Mouse (Mus musculus) testis, adult 2 months (tissue): ENCODE results near the gene Pla2g10. TPM values are rescaled to one million over a fixed set of nuclear protein-coding genes. Genes with fewer than 3 reads are reported as not detected.

Experiments
- H3K27ac ChIP-seq: fragments of 200-500 bp; 2 replicates; pipeline ENCODE4 v1.5.1; 2012; ENCODE audit warnings: low read depth, low read length; ENCODE audit not compliant: control insufficient read depth, insufficient read depth
- H3K27me3 ChIP-seq: fragments of 200-500 bp; 2 replicates; pipeline ENCODE4 v1.6.1; 2012; ENCODE audit warnings: mild to moderate bottlenecking, low read length, moderate library complexity; ENCODE audit not compliant: control insufficient read depth, insufficient read depth
- H3K36me3 ChIP-seq: fragments of 200-500 bp; 2 replicates; pipeline ENCODE4 v1.6.1; 2012; ENCODE audit warnings: mild to moderate bottlenecking, low read length; ENCODE audit not compliant: control insufficient read depth, insufficient read depth
- H3K4me1 ChIP-seq: fragments of 200-500 bp; 2 replicates; pipeline ENCODE4 v1.6.1; 2012; ENCODE audit warnings: low read length; ENCODE audit not compliant: control insufficient read depth, insufficient read depth
- H3K4me3 ChIP-seq: fragments of 200-500 bp; 2 replicates; pipeline ENCODE4 v1.5.1; 2012; ENCODE audit warnings: low read depth, mild to moderate bottlenecking, low read length, moderate library complexity, mixed read lengths; ENCODE audit not compliant: control insufficient read depth
- CTCF ChIP-seq: fragments of 200-500 bp; IDR thresholded peaks from 2 replicates; pipeline ENCODE4 v1.5.1; 2012; ENCODE audit warnings: low read depth, mild to moderate bottlenecking, inconsistent platforms, low read length, moderate library complexity; ENCODE audit not compliant: control insufficient read depth, insufficient read depth, insufficient replicate concordance
- POLR2A ChIP-seq: fragments of 200-500 bp; IDR thresholded peaks from 2 replicates; pipeline ENCODE4 v1.6.1; 2012; ENCODE audit warnings: low read depth, mild to moderate bottlenecking, inconsistent platforms, low read length, moderate library complexity; ENCODE audit not compliant: control insufficient read depth
- polyA plus RNA-seq: library from polyadenylated mRNA; depleted of rRNA; stranded (reverse); fragments of >200 nt; gene quantifications from 2 replicates; pipeline ENCODE4 v1.2.3, GENCODE M21; 2012; rRNA removed

The Pla2g10 gene
- polyA plus RNA-seq, 1 experiment: 193 TPM

GRCm38 (mm10) chr16:13669282-13669681 lies 61.5 kb downstream of the Pla2g10 start:
- TF ChIP-seq POLR2A: no peak
- no peak for TF ChIP-seq CTCF
- no peak overlapping the region for H3K27ac ChIP-seq

GRCm38 (mm10) chr16:13668402-13669108 lies 62.2 kb downstream of the Pla2g10 start:
- peak overlapping the region; percentile 95 for H3K4me3 ChIP-seq
- TF ChIP-seq CTCF (no peak), POLR2A (no peak)
- no peak overlapping the region; the same call in 1 of the 2 replicates for H3K27ac ChIP-seq
- peaks cover 10% of the 10 kb centered on the region for H3K4me1 ChIP-seq
- no peaks in the 10 kb centered on the region for H3K27me3 ChIP-seq
- no peaks in the 10 kb centered on the region for H3K36me3 ChIP-seq

More at GRCm38 (mm10) chr16:13669282-13669681, 61.5 kb downstream of the Pla2g10 start:
- Histone ChIP-seq H3K27me3 (no peaks in the 10 kb centered on the region), H3K4me1 (peaks cover 10% of the 10 kb centered on the region), H3K36me3 (no peaks in the 10 kb centered on the region), H3K4me3 (no peak overlapping the region)

- H3K27ac ChIP-seq: peak within 1 kb of the TSS; percentile 75
Observed at GRCm38 (mm10) chr16:13667878-13668343, 62.9 kb downstream of the Pla2g10 start, which contains the start of gene Parn. Gene Parn (minus strand): TSS chr16:13668170.

More at GRCm38 (mm10) chr16:13667878-13668343, 62.9 kb downstream of the Pla2g10 start, which contains the start of gene Parn:
- Histone ChIP-seq H3K27me3 (no peaks in the 10 kb centered on the region), H3K4me3 (peak within 1 kb of the TSS; percentile 95), H3K36me3 (no peaks in the 10 kb centered on the region), H3K4me1 (peaks cover 10% of the 10 kb centered on the region)
- TF ChIP-seq POLR2A (peak; percentile 56; the same call in 1 of the 2 replicates), CTCF (0 out of 2 replicates have a peak, but pooled peaks have one; percentile 3)

Other genes with a start within 250 kb of the Pla2g10 start
- 17.0 and 21.7 TPM in 2 replicates for gene Parn, start 62.8 kb downstream of the Pla2g10 start, polyA plus RNA-seq
- gene Bfar, start 59.1 kb downstream of the Pla2g10 start, polyA plus RNA-seq: 12.2 and 13.0 TPM in 2 replicates
- 0.70 and 1.1 TPM in 2 replicates for gene 3110001I22Rik, start 59.1 kb downstream of the Pla2g10 start, polyA plus RNA-seq
- gene Rrn3, start 49.7 kb upstream of the Pla2g10 start, polyA plus RNA-seq: 5.4 and 6.3 TPM in 2 replicates
- 21.6 and 25.7 TPM in 2 replicates for gene Ntan1, start 87.9 kb upstream of the Pla2g10 start, polyA plus RNA-seq
- 180 and 182 TPM in 2 replicates for gene Pdxdc1, start 172.1 kb upstream of the Pla2g10 start, polyA plus RNA-seq
- gene Mpv17l, start 172.2 kb upstream of the Pla2g10 start, polyA plus RNA-seq: 2.7 and 2.9 TPM in 2 replicates